ENCODE assay signal across 8 mouse cellular contexts in the genomic region with DNA sequence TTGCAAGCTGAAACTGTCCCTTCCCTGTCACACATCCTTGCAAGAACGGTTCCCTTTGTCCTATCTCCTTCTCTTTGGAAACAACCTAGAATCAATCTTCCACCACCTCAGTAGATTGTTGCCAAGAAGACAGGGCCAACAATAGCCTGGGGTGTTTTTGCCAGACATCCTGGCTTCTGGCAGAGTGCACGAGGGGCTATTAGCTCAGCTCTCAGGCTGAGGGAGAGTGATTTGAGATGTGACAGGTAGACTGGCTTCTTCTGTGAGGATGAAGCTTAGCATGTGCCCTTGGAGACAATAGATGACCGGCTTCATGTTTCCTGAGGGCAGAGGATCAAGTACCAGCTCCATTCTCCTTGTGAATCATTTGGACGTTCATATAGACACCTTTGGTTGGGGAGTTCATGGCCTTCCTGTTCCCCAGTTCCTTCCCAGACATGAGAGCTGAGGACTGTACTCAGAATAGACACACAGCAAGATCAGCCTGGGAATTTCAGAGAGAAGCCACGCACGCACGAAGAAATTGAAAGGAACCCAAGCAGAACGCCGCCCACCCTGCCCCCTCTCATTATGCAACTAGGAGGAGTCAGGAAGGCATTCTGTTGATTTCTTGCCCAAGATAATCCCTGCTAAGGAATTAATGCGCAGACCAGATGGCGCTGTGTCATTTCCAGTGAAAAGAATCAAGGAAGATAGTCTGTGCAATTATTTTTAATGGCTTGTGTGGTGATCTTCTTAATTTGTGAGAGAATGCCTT.
DNase-seq lines count a peak whose midpoint lies in the region; ATAC-seq lines count a peak whose summit lies in the region.

No protein-coding gene starts in this region.

- no peaks in the 10 kb centered on the region for H3K9me3 ChIP-seq in embryonic facial prominence, embryonic 10.5 days
- H3K9me3 ChIP-seq in midbrain, embryonic 16.5 days (replicated peaks; ENCODE audit: control insufficient read depth, low read length, poor library complexity, severe bottlenecking): no peaks in the 10 kb centered on the region
- H3K9me3 ChIP-seq in liver, embryonic 11.5 days (ENCODE audit: control insufficient read depth, low read length): no peaks in the 10 kb centered on the region

- peaks cover 17% of the 10 kb centered on the region for H3K4me1 ChIP-seq in embryonic facial prominence, embryonic 10.5 days
- peaks cover 20% of the 10 kb centered on the region for H3K4me1 ChIP-seq in midbrain, embryonic 16.5 days (ENCODE audit: control insufficient read depth, insufficient read depth, low read length)
- H3K4me1 ChIP-seq in liver, embryonic 11.5 days (replicated peaks; ENCODE audit: control insufficient read depth, insufficient read depth, low read length): no peaks in the 10 kb centered on the region

- H3K36me3 ChIP-seq in embryonic facial prominence, embryonic 10.5 days (replicated peaks): peaks cover 100% of the 10 kb centered on the region
- H3K36me3 ChIP-seq in midbrain, embryonic 16.5 days (ENCODE audit: control insufficient read depth, insufficient read depth, low read length): peaks cover 17% of the 10 kb centered on the region; the same call in 1 of the 2 replicates
- no peaks in the 10 kb centered on the region for H3K36me3 ChIP-seq in liver, embryonic 11.5 days (ENCODE audit: control insufficient read depth, insufficient read depth, low read length)

- WGBS in embryonic facial prominence, embryonic 10.5 days: 70% methylated on average over 11 of the region's 11 CpGs
- WGBS in midbrain, embryonic 16.5 days: 14% methylated on average over 11 of the region's 11 CpGs
- 77% methylated on average over 11 of the region's 11 CpGs for WGBS in liver, embryonic 11.5 days

- H3K27me3 ChIP-seq in embryonic facial prominence, embryonic 10.5 days (replicated peaks; ENCODE audit: low read depth, poor library complexity, severe bottlenecking): no peaks in the 10 kb centered on the region
- H3K27me3 ChIP-seq in midbrain, embryonic 16.5 days (ENCODE audit: control insufficient read depth, insufficient read depth, low read depth, low read length): no peaks in the 10 kb centered on the region
- no peaks in the 10 kb centered on the region for H3K27me3 ChIP-seq in liver, embryonic 11.5 days (replicated peaks; ENCODE audit: control insufficient read depth, insufficient read depth, low read length)

- no peak overlapping the region for H3K9ac ChIP-seq in midbrain, embryonic 16.5 days (ENCODE audit: low read depth, low read length)
- no peak overlapping the region for H3K9ac ChIP-seq in liver, embryonic 11.5 days (ENCODE audit: low read depth, low read length)

- peak; percentile 73 for ATAC-seq in midbrain, embryonic 16.5 days
- no peak for ATAC-seq in liver, embryonic 11.5 days (replicated peaks; ENCODE audit: low FRiP score)

- no peak overlapping the region for H3K4me3 ChIP-seq in embryonic facial prominence, embryonic 10.5 days
- no peak overlapping the region for H3K4me3 ChIP-seq in midbrain, embryonic 16.5 days (ENCODE audit: low read depth, low read length)
- no peak overlapping the region for H3K4me3 ChIP-seq in liver, embryonic 11.5 days (ENCODE audit: low read depth, low read length)

- H3K4me2 ChIP-seq in midbrain, embryonic 16.5 days (ENCODE audit: low read length): no peak overlapping the region; the same call in 1 of the 2 replicates
- no peak overlapping the region for H3K4me2 ChIP-seq in liver, embryonic 11.5 days

- H3K27ac ChIP-seq in embryonic facial prominence, embryonic 10.5 days (replicated peaks): peak overlapping the region; percentile 41
- peak overlapping the region; percentile 70 for H3K27ac ChIP-seq in midbrain, embryonic 16.5 days (ENCODE audit: low read length)
- H3K27ac ChIP-seq in liver, embryonic 11.5 days (ENCODE audit: low read depth, low read length): no peak overlapping the region

- intact Hi-C loops in heart, postnatal 36 days (cut with DNase I): loop anchor here (2.0 to 5.0 kb wide), 3 partner anchors 35 to 130 kb away; partner anchors contain the start of gene Zfp462

- DNase-seq in cerebellum, adult 9-10 months: peak; percentile 26
- DNase-seq in cerebellum, adult 9-11 months: no peak
- DNase-seq in embryonic facial prominence, embryonic 10.5 days (ENCODE audit: low spot score): no peak
- DNase-seq in heart, postnatal 36 days: peak; percentile 33 to 34
- peak; percentile 65 to 68 for DNase-seq in layer of hippocampus, adult 8-10 months (ENCODE audit: low spot score in 2 of 2)
- DNase-seq in liver, embryonic 11.5 days (ENCODE audit: low spot score): no peak
- no peak for DNase-seq in adipocyte (ENCODE audit: low spot score)

Comparison
In these comparisons a context has a peak if more than half of its experiments do, and no peak if none do; other contexts are left out.
1. DNase-seq: peak in cerebellum, adult 9-10 months (single experiment), heart, postnatal 36 days (2 of 2) and layer of hippocampus, adult 8-10 months (2 of 2); none in cerebellum, adult 9-11 months (single experiment), embryonic facial prominence, embryonic 10.5 days (single experiment), liver, embryonic 11.5 days (single experiment) and adipocyte (single experiment).